Mouse (Mus musculus): ENCODE measurements at regions not wholly inside any gene's neighbourhood (a gene's known extent, or its start where the extent isn't known, plus 50 kb on each side); places are given as distances from the start of the nearest gene placed in this dataset.

- TF ChIP-seq POLR2A (IDR thresholded peaks at IDR 0.05; ENCODE audit: insufficient read depth, low read depth, low read length), result no peak
- no peak for TF ChIP-seq CTCF (IDR thresholded peaks at IDR 0.05; ENCODE audit: insufficient read depth, low read depth, low read length)
Observed at GRCm38 (mm10) chr10:46321040-46321439, 743.4 kb downstream of the Hace1 start.
